Mouse (Mus musculus): ENCODE measurements around the gene Hebp1.

Hebp1 gene

GRCm38 (mm10) chr6:135162861-135163260 is 35.0 kb downstream of the Hebp1 start:
- no peak for DNase-seq (ENCODE audit: low read depth, low spot score)

GRCm38 (mm10) chr6:135162311-135162710 is 35.5 kb downstream of the Hebp1 start:
- no peak for DNase-seq (ENCODE audit: low read depth, low spot score)

GRCm38 (mm10) chr6:135161356-135161755 is 36.5 kb downstream of the Hebp1 start:
- no peak for DNase-seq (ENCODE audit: low read depth, low spot score)

GRCm38 (mm10) chr6:135158509-135158908 is 39.3 kb downstream of the Hebp1 start:
- no peak for DNase-seq (ENCODE audit: low read depth, low spot score)

- DNase-seq (ENCODE audit: low read depth, low spot score) = no peak
Observed at GRCm38 (mm10) chr6:135157496-135157895, 40.3 kb downstream of the Hebp1 start.

- DNase-seq (ENCODE audit: low read depth, low spot score) = no peak
Observed at GRCm38 (mm10) chr6:135156597-135156996, 41.2 kb downstream of the Hebp1 start.

GRCm38 (mm10) chr6:135153719-135154118 is 44.1 kb downstream of the Hebp1 start:
- DNase-seq (ENCODE audit: low read depth, low spot score) = no peak

GRCm38 (mm10) chr6:135150311-135150710 is 47.5 kb downstream of the Hebp1 start:
- DNase-seq (ENCODE audit: low read depth, low spot score) = peak; percentile 56

GRCm38 (mm10) chr6:135149722-135150121 is 48.1 kb downstream of the Hebp1 start:
- DNase-seq (ENCODE audit: low read depth, low spot score) = no peak

- DNase-seq (ENCODE audit: low read depth, low spot score) = no peak
Observed at GRCm38 (mm10) chr6:135149175-135149574, 48.6 kb downstream of the Hebp1 start.

GRCm38 (mm10) chr6:135148506-135148905 is 49.3 kb downstream of the Hebp1 start:
- no peak for DNase-seq (ENCODE audit: low read depth, low spot score)

GRCm38 (mm10) chr6:135145976-135146375 is 51.8 kb downstream of the Hebp1 start:
- no peak for DNase-seq (ENCODE audit: low read depth, low spot score)

GRCm38 (mm10) chr6:135144516-135144915 is 53.3 kb downstream of the Hebp1 start:
- no peak for DNase-seq (ENCODE audit: low read depth, low spot score)

- DNase-seq (ENCODE audit: low read depth, low spot score) = no peak
Observed at GRCm38 (mm10) chr6:135143151-135143550, 54.7 kb downstream of the Hebp1 start.

- DNase-seq (ENCODE audit: low read depth, low spot score) = no peak
Observed at GRCm38 (mm10) chr6:135141451-135142147, 56.2 kb downstream of the Hebp1 start.

- DNase-seq (ENCODE audit: low read depth, low spot score) = no peak
Observed at GRCm38 (mm10) chr6:135138746-135139145, 59.1 kb downstream of the Hebp1 start.

GRCm38 (mm10) chr6:135138207-135138606 is 59.6 kb downstream of the Hebp1 start:
- no peak for DNase-seq (ENCODE audit: low read depth, low spot score)

- DNase-seq (ENCODE audit: low read depth, low spot score) = no peak
Observed at GRCm38 (mm10) chr6:135137736-135138135, 60.1 kb downstream of the Hebp1 start.

- DNase-seq (ENCODE audit: low read depth, low spot score) = no peak
Observed at GRCm38 (mm10) chr6:135136439-135137161, 61.2 kb downstream of the Hebp1 start.

- no peak for DNase-seq (ENCODE audit: low read depth, low spot score)
Observed at GRCm38 (mm10) chr6:135135735-135136134, 62.1 kb downstream of the Hebp1 start.

GRCm38 (mm10) chr6:135133486-135133885 is 64.3 kb downstream of the Hebp1 start:
- DNase-seq (ENCODE audit: low read depth, low spot score) = no peak

GRCm38 (mm10) chr6:135133086-135133485 is 64.7 kb downstream of the Hebp1 start:
- DNase-seq (ENCODE audit: low read depth, low spot score) = no peak

GRCm38 (mm10) chr6:135124755-135125380 is 73.0 kb downstream of the Hebp1 start:
- no peak for DNase-seq (ENCODE audit: low read depth, low spot score)

Measured in WW6 (cell line).